Mouse (Mus musculus): Measurements from ENCODE around the gene Slc2a1.

GRCm38 (mm10) chr4:119162990-119163389, 54.5 kb downstream of the Slc2a1 start:
- no peak for TF ChIP-seq CTCF (IDR thresholded peaks at IDR 0.05; ENCODE audit: control insufficient read depth, insufficient read depth, insufficient read length)
- no peak for TF ChIP-seq CEBPB (IDR thresholded peaks at IDR 0.05; ENCODE audit: low read depth)
- no peak for TF ChIP-seq MAX (IDR thresholded peaks at IDR 0.05)
- TF ChIP-seq USF1 (IDR thresholded peaks at IDR 0.05; ENCODE audit: low read depth) = no peak

Data from C2C12 (cell line).